Mouse (Mus musculus) kidney, adult 2 months (tissue): Measurements from ENCODE around the gene Ccdc117. TPM values are rescaled to one million over a fixed set of nuclear protein-coding genes. Genes with fewer than 3 reads are reported as not detected.
A peak's percentile ranks its signal among the peaks of the same experiment; 100 is the strongest.
"Not testable (repeated sequence)": the region's sequence is repeated elsewhere in the genome, so short reads cannot be mapped to it uniquely, and the experiment has no call there.

Experiments
- DNase-seq: peaks from one replicate; pipeline ENCODE4 v3.0.0; 2021
- H3K27ac ChIP-seq: fragments of 200-500 bp; 2 replicates; pipeline ENCODE4 v1.5.1; 2012; ENCODE audit warnings: low read depth, low read length, control low read depth, inconsistent platforms; ENCODE audit not compliant: insufficient read depth
- H3K27me3 ChIP-seq: fragments of 200-500 bp; replicated peaks from 2 replicates; pipeline ENCODE4 v1.6.1; 2012; ENCODE audit warnings: mild to moderate bottlenecking, moderate library complexity, low read length, inconsistent platforms; ENCODE audit not compliant: control insufficient read depth, insufficient read depth
- H3K36me3 ChIP-seq: fragments of 200-500 bp; 2 replicates; pipeline ENCODE4 v1.6.1; 2012; ENCODE audit warnings: mild to moderate bottlenecking, moderate library complexity, low read length, inconsistent platforms; ENCODE audit not compliant: control insufficient read depth, insufficient read depth
- H3K4me1 ChIP-seq: fragments of 200-500 bp; 2 replicates; pipeline ENCODE4 v1.6.1; 2011; ENCODE audit warnings: low read length; ENCODE audit not compliant: control insufficient read depth, insufficient read depth
- H3K4me3 ChIP-seq: fragments of 200-500 bp; 2 replicates; pipeline ENCODE4 v1.5.1; 2011; ENCODE audit warnings: mild to moderate bottlenecking, low read depth, low read length, control low read depth; ENCODE audit not compliant: insufficient read depth
- CTCF ChIP-seq: fragments of 200-500 bp; conservative IDR thresholded peaks from 2 replicates; pipeline ENCODE4 v1.5.1; 2011; ENCODE audit warnings: low read depth, mild to moderate bottlenecking, control low read depth, low read length, moderate library complexity, mixed read lengths; ENCODE audit not compliant: insufficient read depth, insufficient read length
- POLR2A ChIP-seq: fragments of 200-500 bp; IDR thresholded peaks from one replicate; pipeline ENCODE4 v1.6.1; 2011; ENCODE audit warnings: low read depth, low read length, control low read depth
- WGBS: fragments of 180-500 bp; shearing (Covaris S2); methylation state at CpG from one replicate; pipeline ENCODE4 v1.1.7; 2018; 5-methylcytosine and 5-hydroxymethylcytosine counted together
- polyA plus RNA-seq: library from polyadenylated mRNA; depleted of rRNA; stranded (reverse); fragments of >200 nt; gene quantifications from 2 replicates; pipeline ENCODE4 v1.2.3, GENCODE M21; 2012; rRNA removed

Gene Ccdc117
- polyA plus RNA-seq, 1 experiment: 9.4 TPM

DNA sequence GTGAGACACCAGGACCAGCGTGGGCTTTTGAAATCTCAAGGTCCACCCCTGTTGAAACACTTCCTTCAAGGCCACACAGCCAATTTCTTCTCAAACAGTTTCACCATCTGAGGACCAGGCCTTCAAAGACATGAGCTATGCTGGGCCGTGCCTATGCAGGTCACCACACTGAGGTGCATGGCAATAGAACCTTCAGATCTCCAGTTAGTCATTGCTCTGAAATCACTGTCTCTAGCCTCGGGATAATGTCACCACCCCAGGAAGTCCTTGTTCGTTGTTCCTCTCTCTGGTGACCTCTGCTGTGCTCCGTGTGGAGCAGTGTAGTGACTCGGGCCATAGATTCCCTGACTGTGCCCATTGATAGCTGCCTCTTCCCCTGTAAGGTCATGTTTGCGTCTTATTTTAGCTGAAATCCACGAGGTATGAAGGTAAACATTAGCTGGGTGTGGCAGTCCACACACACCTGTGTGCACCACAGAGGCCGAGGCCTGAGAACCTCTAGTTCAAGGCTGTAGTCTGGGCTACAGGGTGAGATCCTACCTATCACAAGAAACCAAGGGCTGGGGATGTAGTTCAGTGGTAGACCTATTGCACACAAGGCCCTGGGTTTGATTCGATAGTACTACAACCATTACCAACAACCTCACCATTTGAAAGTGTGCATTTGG is 50.9 kb downstream of the Ccdc117 start:
- 79% methylated on average over 10 of the region's 10 CpGs for WGBS
- H3K27ac ChIP-seq: no peak overlapping the region
- no peak overlapping the region for H3K4me3 ChIP-seq
- no peak for TF ChIP-seq CTCF
- TF ChIP-seq POLR2A: no peak
- DNase-seq: no peak
- H3K27me3 ChIP-seq: no peaks in the 10 kb centered on the region
- H3K36me3 ChIP-seq: no peaks in the 10 kb centered on the region; the same call in 1 of the 2 replicates
- no peaks in the 10 kb centered on the region for H3K4me1 ChIP-seq

- not testable (repeated sequence) for H3K4me3 ChIP-seq, H3K27me3 ChIP-seq, H3K27ac ChIP-seq, H3K36me3 ChIP-seq, DNase-seq, H3K4me1 ChIP-seq
- WGBS: 82% methylated on average over 10 of the region's 10 CpGs
Observed at GRCm38 (mm10) chr11:5489433-5489832, 52.6 kb downstream of the Ccdc117 start.

GRCm38 (mm10) chr11:5485193-5486011 is 56.6 kb downstream of the Ccdc117 start:
- DNase-seq: peak; percentile 93
- Histone ChIP-seq H3K27me3 (no peaks in the 10 kb centered on the region), H3K4me3 (peak overlapping the region; percentile 69), H3K4me1 (no peaks in the 10 kb centered on the region), H3K36me3 (no peaks in the 10 kb centered on the region; the same call in 1 of the 2 replicates), H3K27ac (peak overlapping the region; percentile 94)
- TF ChIP-seq POLR2A: no peak
- peak; percentile 92 for TF ChIP-seq CTCF
- 2% methylated on average over 15 of the region's 15 CpGs for WGBS

GRCm38 (mm10) chr11:5482581-5482980 is 59.4 kb downstream of the Ccdc117 start:
- Histone ChIP-seq H3K4me3 (no peak overlapping the region), H3K36me3 (no peaks in the 10 kb centered on the region), H3K27me3 (no peaks in the 10 kb centered on the region), H3K4me1 (no peaks in the 10 kb centered on the region), H3K27ac (no peak overlapping the region)
- 80% methylated on average over 13 of the region's 13 CpGs for WGBS
- no peak for DNase-seq
- TF ChIP-seq POLR2A (no peak), CTCF (no peak)

Other genes starting within 250 kb of the Ccdc117 start
- gene Znrf3, start 97.3 kb downstream of the Ccdc117 start, polyA plus RNA-seq: 6.2 and 7.7 TPM in 2 replicates
- 99.8 and 102 TPM in 2 replicates for gene Xbp1, start 21.5 kb downstream of the Ccdc117 start, polyA plus RNA-seq
- gene Ankrd36, start 27.5 kb upstream of the Ccdc117 start, polyA plus RNA-seq: 0.03 and 0.10 TPM in 2 replicates
- gene Mrps24, start 173.5 kb upstream of the Ccdc117 start, polyA plus RNA-seq: 272 and 323 TPM in 2 replicates
- 31.5 and 32.2 TPM in 2 replicates for gene Urgcp, start 220.2 kb upstream of the Ccdc117 start, polyA plus RNA-seq
- 49.6 and 52.5 TPM in 2 replicates for gene Dbnl, start 246.3 kb upstream of the Ccdc117 start, polyA plus RNA-seq